9 mouse cellular contexts compared by ENCODE assay signal in the genomic region with DNA sequence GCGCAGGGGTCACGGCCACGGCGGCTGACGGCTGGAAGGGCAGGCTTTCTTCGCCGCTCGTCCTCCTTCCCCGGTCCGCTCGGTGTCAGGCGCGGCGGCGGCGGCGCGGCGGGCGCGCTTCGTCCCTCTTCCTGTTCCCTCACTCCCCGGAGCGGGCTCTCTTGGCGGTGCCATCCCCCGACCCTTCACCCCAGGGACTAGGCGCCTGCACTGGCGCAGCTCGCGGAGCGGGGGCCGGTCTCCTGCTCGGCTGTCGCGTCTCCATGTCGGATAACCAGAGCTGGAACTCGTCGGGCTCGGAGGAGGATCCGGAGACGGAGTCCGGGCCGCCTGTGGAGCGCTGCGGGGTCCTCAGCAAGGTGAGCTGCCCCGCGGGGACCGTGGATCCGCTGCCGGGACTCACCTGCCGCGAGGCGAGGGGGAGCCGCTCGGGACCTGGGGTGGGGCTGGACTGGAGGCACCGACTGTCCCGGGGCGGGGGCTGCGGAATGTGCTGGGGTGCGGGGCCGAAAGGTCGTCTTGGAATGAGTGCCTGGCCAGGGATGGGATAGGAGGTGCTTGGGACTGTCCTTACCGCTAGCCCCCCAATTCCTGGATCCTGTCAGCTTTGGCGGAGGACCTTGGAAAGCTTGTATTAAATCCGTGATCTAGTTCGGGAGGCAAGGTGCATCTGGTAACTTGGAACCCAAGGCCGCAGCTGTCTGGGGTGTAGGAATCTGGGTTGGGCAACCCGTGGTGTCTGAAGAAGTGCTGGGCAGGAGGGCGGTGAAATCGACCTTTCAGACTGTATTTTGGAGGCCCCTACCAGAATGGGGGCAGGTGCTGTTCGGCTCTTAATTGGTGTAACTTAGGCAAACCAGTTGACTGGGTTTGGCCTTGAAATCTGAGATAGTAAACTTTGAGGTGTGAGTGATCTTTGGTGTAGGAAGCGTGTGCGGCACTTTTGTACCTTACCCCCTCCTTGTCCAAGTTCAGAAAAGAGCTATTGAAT. TPM values are rescaled to one million over a fixed set of nuclear protein-coding genes. Genes with fewer than 3 reads are reported as not detected.
DNase-seq lines count a peak whose midpoint lies in the region; ATAC-seq and TF ChIP-seq lines count a peak whose summit lies in the region.
"Had no signal": no experiment of that assay in that cellular context is flagged by ENCODE, and none has a peak within 500 bp of the region (broad histone marks: within the 10 kb centered on the region; RNA-seq: fewer than 3 reads in every experiment).

No protein-coding gene starts in this region.

- peaks cover 100% of the 10 kb centered on the region for H3K79me2 ChIP-seq in C2C12 (ENCODE audit: control insufficient read depth, insufficient read depth)

- H3K27ac ChIP-seq in cortical plate, adult 2 months (ENCODE audit: insufficient read depth, low read length), result peak overlapping the region; percentile 94

- TF ChIP-seq POLR2A in cortical plate, adult 2 months (IDR thresholded peaks at IDR 0.05; ENCODE audit: extremely low read depth, insufficient read depth, low read length), result no peak

- peak overlapping the region; percentile 85 for H3ac ChIP-seq in C2C12 (ENCODE audit: control insufficient read depth, insufficient read length, low read depth)

- H3K36me3 ChIP-seq in C2C12 (ENCODE audit: control insufficient read depth, insufficient read depth), result peaks cover 4% of the 10 kb centered on the region

- peaks cover 83% of the 10 kb centered on the region for H3K79me3 ChIP-seq in C2C12 (ENCODE audit: low read depth)

- no peak for TF ChIP-seq CTCF in C2C12 (IDR thresholded peaks at IDR 0.05; ENCODE audit: control insufficient read depth, insufficient read depth, insufficient read length)
- TF ChIP-seq CTCF in cortical plate, adult 2 months (IDR thresholded peaks at IDR 0.05; ENCODE audit: extremely low read depth, insufficient read depth, low read length), result no peak

- DNase-seq in cerebellum, adult 11 months, result no peak
- DNase-seq in kidney, postnatal 10 days, result peak; percentile 72
- peak; percentile 52 for DNase-seq in lung, postnatal 10 days
- DNase-seq in skeletal muscle tissue, adult 2 months (ENCODE audit: low read depth, low spot score), result peak; percentile 39

- ATAC-seq in cerebellum, adult (ENCODE audit: insufficient number of reproducible peaks, low FRiP score, low TSS enrichment), result peak; percentile 18
- ATAC-seq in granulocyte monocyte progenitor cell, adult 5-6 weeks (replicated peaks; ENCODE audit: poor library complexity, severe bottlenecking), result peak; percentile 28

- H3K27me3 ChIP-seq in C2C12 (ENCODE audit: control insufficient read depth, insufficient read depth, insufficient read length), result no peaks in the 10 kb centered on the region

- no peaks in the 10 kb centered on the region for H3K4me1 ChIP-seq in cortical plate, adult 2 months (ENCODE audit: control insufficient read depth, insufficient read depth, low read length)

- peak overlapping the region; percentile 76 for H3K4me3 ChIP-seq in C2C12 (ENCODE audit: insufficient read depth, poor library complexity, severe bottlenecking)
- peak overlapping the region; percentile 54 for H3K4me3 ChIP-seq in cortical plate, adult 2 months (ENCODE audit: insufficient read depth, low read length)

TF ChIP-seq in C2C12, 6 proteins besides CTCF, POLR2A, EP300 and RAD21:
- TF ChIP-seq MYOG (IDR thresholded peaks at IDR 0.05; ENCODE audit: control insufficient read depth, extremely low read depth, insufficient read length) (no peak), USF1 (IDR thresholded peaks at IDR 0.05; ENCODE audit: low read depth) (no peak), MYOD1 (IDR thresholded peaks at IDR 0.05; ENCODE audit: control insufficient read depth, insufficient read length, low read depth) (no peak), FOSL1 (IDR thresholded peaks at IDR 0.05; ENCODE audit: insufficient read depth, low read length, poor library complexity, severe bottlenecking) (no peak)

RNA-seq across cellular contexts. Expression of a gene that starts 0.8 kb away (rescaled TPM):
- 13.9 TPM for polyA plus RNA-seq in C2C12 (2012; fragmentation: generic; extraction: Trizol)
- 35.5 and 40.0 TPM in 2 replicates for polyA plus RNA-seq in cortical plate, adult 2 months (2012; rRNA removed)
- 30.6 and 31.5 TPM in 2 replicates for total RNA-seq in granulocyte monocyte progenitor cell, adult 5-6 weeks (2014; fragmentation: Nextera tagmentation)
- total RNA-seq in granulocyte monocyte progenitor cell, adult 5-6 weeks (2017), result 37.2 and 54.6 TPM in 2 replicates

RNA-seq across cellular contexts. Expression of a gene that starts 0.8 kb away (rescaled TPM):
- polyA plus RNA-seq in C2C12 (2012; fragmentation: generic; extraction: Trizol), result 3.5 TPM
- polyA plus RNA-seq in cortical plate, adult 2 months (2012; rRNA removed), result 7.2 and 8.3 TPM in 2 replicates
- total RNA-seq in granulocyte monocyte progenitor cell, adult 5-6 weeks (2014; fragmentation: Nextera tagmentation), result 11.5 and 15.2 TPM in 2 replicates
- 9.9 and 13.3 TPM in 2 replicates for total RNA-seq in granulocyte monocyte progenitor cell, adult 5-6 weeks (2017)

RNA-seq across cellular contexts. Expression of a gene that starts 52.7 kb away (rescaled TPM):
- polyA plus RNA-seq in C2C12 (2012; fragmentation: generic; extraction: Trizol), result not detected
- not detected in 2 replicates for polyA plus RNA-seq in cortical plate, adult 2 months (2012; rRNA removed)
- not detected in 2 replicates for total RNA-seq in granulocyte monocyte progenitor cell, adult 5-6 weeks (2014; fragmentation: Nextera tagmentation)
- not detected in 2 replicates for total RNA-seq in granulocyte monocyte progenitor cell, adult 5-6 weeks (2017)
- total RNA-seq: layer of hippocampus, adult 8-10 months had no signal
